Mouse (Mus musculus): Measurements from ENCODE around the gene Pikfyve.
"Not testable (repeated sequence)": the region's sequence is repeated elsewhere in the genome, so short reads cannot be mapped to it uniquely, and the experiment has no call there.

Pikfyve gene

GRCm38 (mm10) chr1:65185011-65185410, 1.5 kb upstream of the Pikfyve start:
- DNase-seq (ENCODE audit: low read depth, low spot score) = no peak

GRCm38 (mm10) chr1:65185524-65186205, 818 bp upstream of the Pikfyve start:
- DNase-seq (ENCODE audit: low read depth, low spot score) = no peak

GRCm38 (mm10) chr1:65187074-65187430, 569 bp downstream of the Pikfyve start:
- no peak for DNase-seq (ENCODE audit: low read depth, low spot score)

- DNase-seq (ENCODE audit: low read depth, low spot score) = no peak
Measured at GRCm38 (mm10) chr1:65190172-65190571, 3.7 kb downstream of the Pikfyve start.

- DNase-seq (ENCODE audit: low read depth, low spot score) = no peak
Measured at GRCm38 (mm10) chr1:65193226-65193625, 6.7 kb downstream of the Pikfyve start.

GRCm38 (mm10) chr1:65198425-65198824, 11.9 kb downstream of the Pikfyve start:
- DNase-seq (ENCODE audit: low read depth, low spot score) = no peak

- DNase-seq (ENCODE audit: low read depth, low spot score) = no peak
Measured at GRCm38 (mm10) chr1:65198861-65199260, 12.4 kb downstream of the Pikfyve start.

- DNase-seq (ENCODE audit: low read depth, low spot score) = no peak
Measured at GRCm38 (mm10) chr1:65204299-65204698, 17.8 kb downstream of the Pikfyve start.

GRCm38 (mm10) chr1:65213214-65213613, 26.7 kb downstream of the Pikfyve start:
- DNase-seq (ENCODE audit: low read depth, low spot score) = no peak

- no peak for DNase-seq (ENCODE audit: low read depth, low spot score)
Measured at GRCm38 (mm10) chr1:65217567-65217966, 31.1 kb downstream of the Pikfyve start.

- no peak for DNase-seq (ENCODE audit: low read depth, low spot score)
Measured at GRCm38 (mm10) chr1:65217972-65218371, 31.5 kb downstream of the Pikfyve start.

GRCm38 (mm10) chr1:65223654-65224053, 37.2 kb downstream of the Pikfyve start:
- DNase-seq (ENCODE audit: low read depth, low spot score) = no peak

- no peak for DNase-seq (ENCODE audit: low read depth, low spot score)
Measured at GRCm38 (mm10) chr1:65227681-65228080, 41.2 kb downstream of the Pikfyve start.

- not testable (repeated sequence) for DNase-seq (ENCODE audit: low read depth, low spot score)
Measured at GRCm38 (mm10) chr1:65229768-65230167, 43.3 kb downstream of the Pikfyve start.

GRCm38 (mm10) chr1:65230566-65230965, 44.1 kb downstream of the Pikfyve start:
- DNase-seq (ENCODE audit: low read depth, low spot score) = no peak

- no peak for DNase-seq (ENCODE audit: low read depth, low spot score)
Measured at GRCm38 (mm10) chr1:65237712-65238111, 51.2 kb downstream of the Pikfyve start.

GRCm38 (mm10) chr1:65245637-65246036, 59.2 kb downstream of the Pikfyve start:
- DNase-seq (ENCODE audit: low read depth, low spot score) = no peak

GRCm38 (mm10) chr1:65280461-65280860, 94.0 kb downstream of the Pikfyve start:
- peak; percentile 28 for DNase-seq (ENCODE audit: low read depth, low spot score)

- DNase-seq (ENCODE audit: low read depth, low spot score) = no peak
Measured at GRCm38 (mm10) chr1:65281756-65282155, 95.3 kb downstream of the Pikfyve start, which contains the start of gene Pth2r. TSS of gene Pth2r (plus strand) at chr1:65282056.

- peak; percentile 18 for DNase-seq (ENCODE audit: low read depth, low spot score)
Measured at GRCm38 (mm10) chr1:65282766-65283165, 96.3 kb downstream of the Pikfyve start.

GRCm38 (mm10) chr1:65308476-65308875, 122.0 kb downstream of the Pikfyve start:
- no peak for DNase-seq (ENCODE audit: low read depth, low spot score)

- no peak for DNase-seq (ENCODE audit: low read depth, low spot score)
Measured at GRCm38 (mm10) chr1:65311214-65311933, 124.9 kb downstream of the Pikfyve start.

GRCm38 (mm10) chr1:65312118-65312517, 125.6 kb downstream of the Pikfyve start:
- peak; percentile 47 for DNase-seq (ENCODE audit: low read depth, low spot score)
